Mouse (Mus musculus) regulatory T cell (primary cell): Measurements from ENCODE around the gene Slc26a10.
"Not testable (repeated sequence)": the region's sequence is repeated elsewhere in the genome, so short reads cannot be mapped to it uniquely, and the experiment has no call there.

Experiments used
- in situ Hi-C: fragments of 300-600 bp; cut with MboI, MseI; formaldehyde crosslinking; loops from one replicate; pipeline ENCODE4 v1.15.1; 2025; ENCODE audit warnings: high pct_unique_total_duplicates

Slc26a10 gene

GRCm38 (mm10) chr10:127137896-127138295 lies 42.5 kb downstream of the Slc26a10 start:
- in situ Hi-C loops: no loop called here

GRCm38 (mm10) chr10:127136510-127136909 lies 43.9 kb downstream of the Slc26a10 start:
- in situ Hi-C loops: no loop called here

GRCm38 (mm10) chr10:127135118-127135836 lies 45.2 kb downstream of the Slc26a10 start:
- in situ Hi-C loops: no loop called here

GRCm38 (mm10) chr10:127134394-127135035 lies 45.9 kb downstream of the Slc26a10 start:
- in situ Hi-C loops: not testable (repeated sequence)

GRCm38 (mm10) chr10:127132469-127132868 lies 48.0 kb downstream of the Slc26a10 start:
- in situ Hi-C loops: no loop called here

- in situ Hi-C loops: no loop called here
Observed at GRCm38 (mm10) chr10:127129431-127129830, 51.0 kb downstream of the Slc26a10 start.

GRCm38 (mm10) chr10:127127711-127128279 lies 52.6 kb downstream of the Slc26a10 start:
- in situ Hi-C loops: no loop called here

GRCm38 (mm10) chr10:127126579-127126978 lies 53.9 kb downstream of the Slc26a10 start:
- in situ Hi-C loops: no loop called here

- in situ Hi-C loops: no loop called here
Observed at GRCm38 (mm10) chr10:127125210-127126001, 55.0 kb downstream of the Slc26a10 start.

- in situ Hi-C loops: loop anchor here (5.0 kb wide), 1 partner anchor 104 kb away; no protein-coding TSS in a partner anchor
Observed at GRCm38 (mm10) chr10:127123436-127123805, 57.0 kb downstream of the Slc26a10 start.

- in situ Hi-C loops: loop anchor here (5.0 kb wide), 1 partner anchor 104 kb away; no protein-coding TSS in a partner anchor
Observed at GRCm38 (mm10) chr10:127122784-127123435, 57.5 kb downstream of the Slc26a10 start.

GRCm38 (mm10) chr10:127122018-127122417 lies 58.4 kb downstream of the Slc26a10 start:
- in situ Hi-C loops: loop anchor here (5.0 kb wide), 1 partner anchor 105 kb away; no protein-coding TSS in a partner anchor
